Mouse (Mus musculus) ES-E14 (cell line): ENCODE data around the gene Srd5a1. TPM values are rescaled to one million over a fixed set of nuclear protein-coding genes. Genes with fewer than 3 reads are reported as not detected.

ENCODE experiments used
- DNase-seq: peaks from one replicate; pipeline ENCODE4 v3.0.0-alpha.2; 2013; ENCODE audit warnings: low read depth, low spot score
- H3K27ac ChIP-seq: 2 replicates; pipeline ENCODE4 v1.5.1; 2012; ENCODE audit warnings: low read depth, mild to moderate bottlenecking, low read length, moderate library complexity, mixed read lengths; ENCODE audit not compliant: poor library complexity, insufficient read depth, severe bottlenecking
- H3K36me3 ChIP-seq: 2 replicates; pipeline ENCODE4 v1.6.1; 2012; ENCODE audit warnings: mild to moderate bottlenecking, low read length, moderate library complexity, mixed read lengths; ENCODE audit not compliant: control insufficient read depth, poor library complexity, insufficient read depth, severe bottlenecking
- H3K4me1 ChIP-seq, 2 experiments: fragments of 150-350 bp in 1 of 2; sonication (generic) in 1 of 2; 2 replicates each; pipeline ENCODE4 v1.6.1; 2012; ENCODE audit warnings: low read length in 2 of 2, mild to moderate bottlenecking in 1 of 2, mixed read lengths in 1 of 2; ENCODE audit not compliant: control insufficient read depth in 2 of 2, insufficient read depth in 2 of 2, poor library complexity in 1 of 2
- H3K4me3 ChIP-seq, 2 experiments: fragments of 150-350 bp in 1 of 2; sonication (generic) in 1 of 2; 2 replicates each; pipeline ENCODE4 v1.5.1; 2012; ENCODE audit warnings: low read length in 2 of 2, low read depth in 1 of 2, mild to moderate bottlenecking in 1 of 2, mixed read lengths in 1 of 2; ENCODE audit not compliant: insufficient read depth in 1 of 2, poor library complexity in 1 of 2, severe bottlenecking in 1 of 2
- H3K9ac ChIP-seq: 2 replicates; pipeline ENCODE4 v1.6.1; 2012; ENCODE audit warnings: low read depth, mild to moderate bottlenecking, low read length, mixed read lengths; ENCODE audit not compliant: poor library complexity, insufficient read depth, severe bottlenecking
- H3K9me3 ChIP-seq: fragments of 150-350 bp; sonication (generic); 2 replicates; pipeline ENCODE4 v1.6.1; 2012; ENCODE audit warnings: low read depth, mild to moderate bottlenecking, low read length; ENCODE audit not compliant: control insufficient read depth, insufficient read depth
- CHD2 ChIP-seq: IDR thresholded peaks from 2 replicates; pipeline ENCODE4 v1.6.1; 2014; ENCODE audit warnings: mild to moderate bottlenecking, low read depth, low read length, inconsistent platforms
- HCFC1 ChIP-seq: IDR thresholded peaks from 2 replicates; pipeline ENCODE4 v1.6.1; 2012; ENCODE audit warnings: low read length, inconsistent platforms, borderline replicate concordance; ENCODE audit not compliant: insufficient read depth
- MAFK ChIP-seq: IDR thresholded peaks from 2 replicates; pipeline ENCODE4 v1.6.1; 2014; ENCODE audit warnings: mild to moderate bottlenecking, low read depth, low read length, inconsistent platforms; ENCODE audit not compliant: insufficient read depth
- ZC3H11A ChIP-seq: IDR thresholded peaks from 2 replicates; pipeline ENCODE4 v1.6.1; 2012; ENCODE audit warnings: low read depth, mild to moderate bottlenecking, inconsistent platforms, low read length, borderline replicate concordance
- ZNF384 ChIP-seq: IDR thresholded peaks from 2 replicates; pipeline ENCODE4 v1.6.1; 2012; ENCODE audit warnings: low read depth, low read length, inconsistent platforms
- in situ Hi-C, 2 experiments: fragments of 600-800 bp; cut with MboI; formaldehyde crosslinking; loops; one replicate each; pipeline ENCODE4 v1.15.1; 2025; ENCODE audit warnings: low sequenced_read_pairs in 2 of 2, inconsistent platforms in 1 of 2; ENCODE audit not compliant: unreplicated experiment in 2 of 2
- total RNA-seq: library from RNA; depleted of rRNA; stranded (reverse); fragments of 300-350 nt; gene quantifications from 2 replicates; pipeline ENCODE4 v1.2.3, GENCODE M21; 2012

Gene Srd5a1
- total RNA-seq, 1 experiment = 11.5 TPM

DNA sequence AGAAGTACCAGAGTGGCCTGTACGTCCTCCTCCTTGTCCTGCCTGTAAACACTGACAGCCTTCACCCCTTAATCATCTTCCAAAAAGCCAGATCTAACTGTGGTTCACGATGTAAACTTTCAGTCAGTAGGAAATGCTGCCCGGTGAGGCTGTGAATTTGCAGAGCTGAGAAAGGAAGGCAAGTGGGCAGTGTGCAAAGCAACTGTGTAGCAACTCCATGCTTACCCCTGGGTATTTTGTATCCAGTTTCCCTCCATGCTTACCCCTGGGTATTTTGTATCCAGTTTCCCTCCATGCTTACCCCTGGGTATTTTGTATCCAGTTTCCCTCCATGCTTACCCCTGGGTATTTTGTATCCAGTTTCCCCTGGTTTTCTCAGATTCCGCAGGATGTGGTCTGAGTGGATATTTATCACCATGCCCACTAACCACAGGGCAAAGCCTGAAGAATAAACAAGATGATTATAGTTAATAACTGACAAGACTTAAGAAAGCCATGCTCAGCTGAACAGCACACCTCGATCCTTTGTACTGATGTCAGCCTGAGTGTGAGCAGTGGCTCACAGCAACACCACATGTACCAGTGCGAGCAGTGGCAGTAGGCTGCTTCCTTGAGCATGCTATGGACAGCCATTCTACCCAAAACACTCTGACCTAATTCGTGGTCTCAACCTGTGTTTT, 16.5 kb downstream of the Srd5a1 start:
- Histone ChIP-seq H3K9ac (no peak overlapping the region), H3K27ac (no peak overlapping the region), H3K9me3 (no peaks in the 10 kb centered on the region), H3K4me3 (no peak overlapping the region), H3K36me3 (peaks cover 4% of the 10 kb centered on the region; the same call in 1 of the 2 replicates), H3K4me1 (peaks cover 0 to 2% of the 10 kb centered on the region in 2 experiments; a peak in 1 of 4 replicates)
- DNase-seq = no peak
- in situ Hi-C loops = no loop called here
- no peak for TF ChIP-seq CHD2
- TF ChIP-seq ZC3H11A = no peak
- no peak for TF ChIP-seq HCFC1
- no peak for TF ChIP-seq ZNF384
- TF ChIP-seq MAFK = no peak

DNA sequence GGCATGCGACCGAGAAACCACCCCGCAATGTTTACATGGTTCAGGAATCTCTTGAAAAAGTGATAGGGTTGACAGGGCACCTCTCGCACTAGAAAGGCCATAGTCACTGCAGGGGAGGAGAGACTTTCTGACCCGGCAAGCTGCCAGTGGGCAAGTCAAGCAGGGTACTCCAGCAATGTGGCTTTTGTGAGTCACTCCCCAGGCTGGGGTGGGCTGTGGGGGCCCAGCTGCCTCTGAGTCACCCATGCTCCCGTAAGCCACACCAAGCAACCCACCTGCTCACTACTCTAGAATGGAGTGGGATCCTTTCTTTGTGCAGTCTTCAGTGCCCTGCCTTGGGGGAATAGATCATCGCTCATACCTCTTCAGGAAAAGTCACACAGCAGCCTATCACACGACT, 17.8 kb downstream of the Srd5a1 start:
- no peak for DNase-seq
- Histone ChIP-seq H3K9ac (no peak overlapping the region), H3K9me3 (no peaks in the 10 kb centered on the region), H3K4me1 (peaks cover 0 to 2% of the 10 kb centered on the region in 2 experiments; a peak in 1 of 4 replicates), H3K27ac (no peak overlapping the region), H3K4me3 (no peak overlapping the region), H3K36me3 (peaks cover 4% of the 10 kb centered on the region; the same call in 1 of the 2 replicates)
- in situ Hi-C loops = no loop called here
- no peak for TF ChIP-seq ZC3H11A
- TF ChIP-seq HCFC1 = no peak
- TF ChIP-seq MAFK = no peak
- TF ChIP-seq CHD2 = no peak
- no peak for TF ChIP-seq ZNF384

DNA sequence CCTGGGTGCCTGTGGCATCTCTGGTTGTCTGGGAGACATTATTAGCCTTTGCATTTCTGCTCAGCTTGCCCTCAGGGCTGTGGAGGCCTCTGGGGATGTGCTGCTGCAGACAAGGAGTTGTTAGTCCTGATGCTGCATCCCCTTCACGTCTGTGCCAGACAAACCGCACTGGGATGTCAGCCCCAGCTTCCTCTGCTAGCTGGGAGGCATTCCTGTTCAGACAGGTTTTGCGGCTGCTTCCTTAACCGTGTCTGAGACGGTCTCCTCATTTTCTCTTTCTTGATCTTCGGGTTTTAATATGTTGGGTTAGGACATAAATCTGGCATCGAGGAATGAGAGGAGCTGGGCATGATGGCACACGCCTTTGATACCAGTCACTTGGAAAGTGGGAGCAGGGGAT, 19.0 kb downstream of the Srd5a1 start:
- Histone ChIP-seq H3K4me1 (peaks cover 0 to 2% of the 10 kb centered on the region in 2 experiments; a peak in 1 of 4 replicates), H3K36me3 (peaks cover 4% of the 10 kb centered on the region; the same call in 1 of the 2 replicates), H3K9ac (no peak overlapping the region), H3K4me3 (no peak overlapping the region), H3K9me3 (no peaks in the 10 kb centered on the region), H3K27ac (no peak overlapping the region)
- TF ChIP-seq ZC3H11A (no peak), CHD2 (no peak), ZNF384 (no peak), HCFC1 (no peak), MAFK (no peak)
- in situ Hi-C loops = no loop called here
- no peak for DNase-seq

DNA sequence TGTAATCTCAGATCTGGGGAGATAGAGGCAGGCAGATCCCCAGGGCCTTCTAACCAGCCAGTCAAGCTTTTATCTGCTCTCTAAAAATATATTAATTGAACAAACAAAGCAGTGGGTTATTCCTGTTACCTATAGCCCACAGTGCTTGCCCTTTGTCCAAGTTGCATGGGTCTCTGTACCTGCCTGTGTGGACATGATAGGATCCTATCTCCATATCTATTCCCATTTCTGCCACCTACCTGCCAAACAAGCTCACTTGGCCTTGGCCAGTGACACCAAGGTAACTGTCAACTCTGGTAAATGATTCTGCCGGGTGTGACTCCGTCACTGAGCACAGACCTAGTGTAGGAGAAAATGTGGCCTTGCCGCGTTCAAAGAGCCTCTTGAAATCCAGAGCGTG, 19.9 kb downstream of the Srd5a1 start:
- DNase-seq = no peak
- Histone ChIP-seq H3K4me3 (no peak overlapping the region), H3K9ac (no peak overlapping the region), H3K27ac (no peak overlapping the region), H3K36me3 (peaks cover 4% of the 10 kb centered on the region; the same call in 1 of the 2 replicates), H3K9me3 (no peaks in the 10 kb centered on the region), H3K4me1 (peaks cover 3 to 7% of the 10 kb centered on the region in 2 experiments; a peak in 1 of 4 replicates)
- in situ Hi-C loops = no loop called here
- no peak for TF ChIP-seq HCFC1
- TF ChIP-seq CHD2 = no peak
- TF ChIP-seq ZC3H11A = no peak
- TF ChIP-seq ZNF384 = no peak
